Mouse (Mus musculus) brain, adult 2 months (tissue): ENCODE data around the gene Alx3.

Experiments
- DNase-seq: peaks from one replicate; pipeline ENCODE4 v3.0.0; 2011; ENCODE audit warnings: low read depth, low spot score

The Alx3 gene

GRCm38 (mm10) chr3:107594662-107595263 lies at the start of gene Alx3:
Gene Alx3 (plus strand): TSS chr3:107595031.
- DNase-seq: no peak

GRCm38 (mm10) chr3:107545278-107545677 lies 49.6 kb upstream of the Alx3 start:
- DNase-seq: peak; percentile 48

- no peak for DNase-seq
Measured at GRCm38 (mm10) chr3:107545716-107546412, 49.0 kb upstream of the Alx3 start.

- peak; percentile 72 for DNase-seq
Measured at GRCm38 (mm10) chr3:107546956-107547355, 47.9 kb upstream of the Alx3 start.

- DNase-seq: peak; percentile 91
Measured at GRCm38 (mm10) chr3:107550409-107551049, 44.3 kb upstream of the Alx3 start.

GRCm38 (mm10) chr3:107554842-107555241 lies 40.0 kb upstream of the Alx3 start, which contains the start of gene Ubl4b:
Gene Ubl4b (minus strand): TSS chr3:107555073.
- no peak for DNase-seq

- DNase-seq: no peak
Measured at GRCm38 (mm10) chr3:107558740-107559139, 36.1 kb upstream of the Alx3 start.

- DNase-seq: peak; percentile 78
Measured at GRCm38 (mm10) chr3:107559183-107559582, 35.6 kb upstream of the Alx3 start.

- no peak for DNase-seq
Measured at GRCm38 (mm10) chr3:107562104-107562503, 32.7 kb upstream of the Alx3 start.

GRCm38 (mm10) chr3:107562591-107562990 lies 32.2 kb upstream of the Alx3 start:
- no peak for DNase-seq

GRCm38 (mm10) chr3:107563880-107564279 lies 31.0 kb upstream of the Alx3 start:
- no peak for DNase-seq

GRCm38 (mm10) chr3:107565331-107565730 lies 29.5 kb upstream of the Alx3 start:
- no peak for DNase-seq

- no peak for DNase-seq
Measured at GRCm38 (mm10) chr3:107567766-107568165, 27.1 kb upstream of the Alx3 start.

- no peak for DNase-seq
Measured at GRCm38 (mm10) chr3:107568721-107569120, 26.1 kb upstream of the Alx3 start.

- no peak for DNase-seq
Measured at GRCm38 (mm10) chr3:107571205-107571604, 23.6 kb upstream of the Alx3 start.

GRCm38 (mm10) chr3:107576807-107577206 lies 18.0 kb upstream of the Alx3 start:
- no peak for DNase-seq

GRCm38 (mm10) chr3:107577810-107578390 lies 16.9 kb upstream of the Alx3 start:
- no peak for DNase-seq

GRCm38 (mm10) chr3:107579466-107579865 lies 15.4 kb upstream of the Alx3 start:
- peak; percentile 86 for DNase-seq

- no peak for DNase-seq
Measured at GRCm38 (mm10) chr3:107581103-107582010, 13.5 kb upstream of the Alx3 start.

GRCm38 (mm10) chr3:107582130-107582874 lies 12.5 kb upstream of the Alx3 start:
- no peak for DNase-seq
